Mouse (Mus musculus): ENCODE measurements around the gene Tet2. TPM values are rescaled to one million over a fixed set of nuclear protein-coding genes. Genes with fewer than 3 reads are reported as not detected.

Gene Tet2
- polyA plus RNA-seq, 1 experiment from 2014 or later: 12.9 TPM

- ATAC-seq (ENCODE audit: low FRiP score, low TSS enrichment) (no peak), DNase-seq (ENCODE audit: low spot score) (no peak)
- no peak overlapping the region for H3K4me3 ChIP-seq (ENCODE audit: low read depth, low read length)
- WGBS: 61% methylated on average over 2 of the region's 2 CpGs
- H3K4me1 ChIP-seq (replicated peaks; ENCODE audit: control insufficient read depth, insufficient read depth): no peaks in the 10 kb centered on the region
- TF ChIP-seq CTCF (IDR thresholded peaks at IDR 0.05; ENCODE audit: low read depth) (no peak), EP300 (optimal IDR thresholded peaks at IDR 0.05) (no peak)
- no peaks in the 10 kb centered on the region for H3K27me3 ChIP-seq (ENCODE audit: control insufficient read depth, insufficient read depth, low read length)
- no peak overlapping the region for H3K9ac ChIP-seq (ENCODE audit: low read length)
- no peaks in the 10 kb centered on the region for H3K9me3 ChIP-seq (ENCODE audit: control insufficient read depth, low read length)
- H3K4me2 ChIP-seq (replicated peaks; ENCODE audit: low read depth): no peak overlapping the region
- H3K36me3 ChIP-seq (ENCODE audit: control insufficient read depth, insufficient read depth, low read length): peaks cover 17% of the 10 kb centered on the region
- no peak overlapping the region for H3K27ac ChIP-seq (replicated peaks)
Measured at GRCm38 (mm10) chr3:133491370-133491769, 53.6 kb downstream of the Tet2 start.

- ATAC-seq (ENCODE audit: low FRiP score, low TSS enrichment) (no peak), DNase-seq (ENCODE audit: low spot score) (no peak)
- H3K4me3 ChIP-seq (ENCODE audit: low read depth, low read length): no peak overlapping the region
- 80% methylated on average over 13 of the region's 13 CpGs for WGBS
- peaks cover 22% of the 10 kb centered on the region for H3K36me3 ChIP-seq (ENCODE audit: control insufficient read depth, insufficient read depth, low read length)
- no peaks in the 10 kb centered on the region for H3K4me1 ChIP-seq (replicated peaks; ENCODE audit: control insufficient read depth, insufficient read depth)
- no peak overlapping the region for H3K4me2 ChIP-seq (replicated peaks; ENCODE audit: low read depth)
- no peaks in the 10 kb centered on the region for H3K27me3 ChIP-seq (ENCODE audit: control insufficient read depth, insufficient read depth, low read length)
- H3K9ac ChIP-seq (ENCODE audit: low read length): no peak overlapping the region
- no peaks in the 10 kb centered on the region for H3K9me3 ChIP-seq (ENCODE audit: control insufficient read depth, low read length)
- TF ChIP-seq EP300 (optimal IDR thresholded peaks at IDR 0.05): no peak
- TF ChIP-seq CTCF (IDR thresholded peaks at IDR 0.05; ENCODE audit: low read depth): no peak
- H3K27ac ChIP-seq (replicated peaks): no peak overlapping the region
Measured at GRCm38 (mm10) chr3:133488022-133488725, 56.8 kb downstream of the Tet2 start.

- Histone ChIP-seq H3K9ac (ENCODE audit: low read length) (no peak overlapping the region), H3K36me3 (ENCODE audit: control insufficient read depth, insufficient read depth, low read length) (peaks cover 23% of the 10 kb centered on the region), H3K27me3 (ENCODE audit: control insufficient read depth, insufficient read depth, low read length) (no peaks in the 10 kb centered on the region), H3K27ac (replicated peaks) (no peak overlapping the region), H3K4me2 (replicated peaks; ENCODE audit: low read depth) (no peak overlapping the region), H3K4me3 (ENCODE audit: low read depth, low read length) (no peak overlapping the region), H3K9me3 (ENCODE audit: control insufficient read depth, low read length) (no peaks in the 10 kb centered on the region), H3K4me1 (replicated peaks; ENCODE audit: control insufficient read depth, insufficient read depth) (no peaks in the 10 kb centered on the region)
- TF ChIP-seq CTCF (IDR thresholded peaks at IDR 0.05; ENCODE audit: low read depth) (no peak), EP300 (optimal IDR thresholded peaks at IDR 0.05) (no peak)
- 94% methylated on average over 1 of the region's 1 CpGs for WGBS
- DNase-seq (ENCODE audit: low spot score) (no peak), ATAC-seq (ENCODE audit: low FRiP score, low TSS enrichment) (no peak)
Measured at GRCm38 (mm10) chr3:133482887-133483286, 62.1 kb downstream of the Tet2 start.

GRCm38 (mm10) chr3:133478987-133479386 lies 66.0 kb downstream of the Tet2 start:
- Histone ChIP-seq H3K27ac (replicated peaks) (no peak overlapping the region), H3K4me3 (ENCODE audit: low read depth, low read length) (no peak overlapping the region), H3K9ac (ENCODE audit: low read length) (no peak overlapping the region), H3K4me2 (replicated peaks; ENCODE audit: low read depth) (no peak overlapping the region), H3K36me3 (ENCODE audit: control insufficient read depth, insufficient read depth, low read length) (peaks cover 11% of the 10 kb centered on the region), H3K9me3 (ENCODE audit: control insufficient read depth, low read length) (no peaks in the 10 kb centered on the region), H3K4me1 (replicated peaks; ENCODE audit: control insufficient read depth, insufficient read depth) (no peaks in the 10 kb centered on the region), H3K27me3 (ENCODE audit: control insufficient read depth, insufficient read depth, low read length) (no peaks in the 10 kb centered on the region)
- no peak for TF ChIP-seq EP300 (optimal IDR thresholded peaks at IDR 0.05)
- TF ChIP-seq CTCF (IDR thresholded peaks at IDR 0.05; ENCODE audit: low read depth): no peak
- ATAC-seq (ENCODE audit: low FRiP score, low TSS enrichment): no peak
- no peak for DNase-seq (ENCODE audit: low spot score)
- WGBS: 92% methylated on average over 3 of the region's 3 CpGs

- Histone ChIP-seq H3K27me3 (ENCODE audit: control insufficient read depth, insufficient read depth, low read length) (no peaks in the 10 kb centered on the region), H3K9me3 (ENCODE audit: control insufficient read depth, low read length) (no peaks in the 10 kb centered on the region), H3K9ac (ENCODE audit: low read length) (no peak overlapping the region), H3K4me2 (replicated peaks; ENCODE audit: low read depth) (no peak overlapping the region), H3K36me3 (ENCODE audit: control insufficient read depth, insufficient read depth, low read length) (peaks cover 24% of the 10 kb centered on the region), H3K4me1 (replicated peaks; ENCODE audit: control insufficient read depth, insufficient read depth) (no peaks in the 10 kb centered on the region), H3K27ac (replicated peaks) (no peak overlapping the region), H3K4me3 (ENCODE audit: low read depth, low read length) (no peak overlapping the region)
- 64% methylated on average over 1 of the region's 1 CpGs for WGBS
- DNase-seq (ENCODE audit: low spot score) (no peak), ATAC-seq (ENCODE audit: low FRiP score, low TSS enrichment) (no peak)
- TF ChIP-seq CTCF (IDR thresholded peaks at IDR 0.05; ENCODE audit: low read depth) (no peak), EP300 (optimal IDR thresholded peaks at IDR 0.05) (no peak)
Measured at GRCm38 (mm10) chr3:133473781-133474180, 71.2 kb downstream of the Tet2 start.

- Histone ChIP-seq H3K27ac (replicated peaks) (no peak overlapping the region), H3K36me3 (ENCODE audit: control insufficient read depth, insufficient read depth, low read length) (peaks cover 37% of the 10 kb centered on the region), H3K9me3 (ENCODE audit: control insufficient read depth, low read length) (no peaks in the 10 kb centered on the region), H3K4me3 (ENCODE audit: low read depth, low read length) (no peak overlapping the region), H3K27me3 (ENCODE audit: control insufficient read depth, insufficient read depth, low read length) (no peaks in the 10 kb centered on the region), H3K4me2 (replicated peaks; ENCODE audit: low read depth) (no peak overlapping the region), H3K4me1 (replicated peaks; ENCODE audit: control insufficient read depth, insufficient read depth) (no peaks in the 10 kb centered on the region), H3K9ac (ENCODE audit: low read length) (no peak overlapping the region)
- ATAC-seq (ENCODE audit: low FRiP score, low TSS enrichment) (no peak), DNase-seq (ENCODE audit: low spot score) (no peak)
- 82% methylated on average over 4 of the region's 4 CpGs for WGBS
- TF ChIP-seq CTCF (IDR thresholded peaks at IDR 0.05; ENCODE audit: low read depth) (no peak), EP300 (optimal IDR thresholded peaks at IDR 0.05) (no peak)
Measured at GRCm38 (mm10) chr3:133471101-133471500, 73.8 kb downstream of the Tet2 start.

Measured in stomach, postnatal 0 days (tissue).